Mouse (Mus musculus) retina, postnatal 1 day (tissue): ENCODE measurements around the gene Sart3.

Source experiments
- DNase-seq: peaks from one replicate; pipeline ENCODE4 v3.0.0-alpha.2; 2012

Gene Sart3

DNA sequence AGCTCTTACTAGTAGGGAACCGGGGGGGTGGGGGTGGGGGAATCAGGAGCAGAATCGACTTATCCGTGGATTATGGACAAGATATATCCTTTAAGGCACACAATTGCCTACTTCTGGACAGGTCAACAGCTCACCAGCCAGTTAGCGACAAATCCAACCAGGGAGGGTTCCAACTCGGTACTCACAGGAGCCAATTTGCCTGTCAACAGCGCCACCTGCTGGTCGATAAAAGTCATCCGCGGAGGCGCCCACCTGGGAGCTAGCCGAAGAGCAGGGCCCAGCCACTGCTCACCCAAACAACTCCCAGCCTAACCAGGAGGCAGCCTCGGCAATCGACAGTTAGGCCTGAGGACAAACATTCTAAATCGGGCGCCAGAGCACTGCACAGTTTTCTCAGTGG is 47.9 kb downstream of the Sart3 start, which contains the start of gene 1700069L16Rik:
TSS of gene 1700069L16Rik (minus strand) at position 327 of the 400 bp plus-strand sequence.
- DNase-seq, result peak; percentile 87

GRCm38 (mm10) chr5:113723567-113724237 is 48.6 kb downstream of the Sart3 start:
- DNase-seq, result no peak

DNA sequence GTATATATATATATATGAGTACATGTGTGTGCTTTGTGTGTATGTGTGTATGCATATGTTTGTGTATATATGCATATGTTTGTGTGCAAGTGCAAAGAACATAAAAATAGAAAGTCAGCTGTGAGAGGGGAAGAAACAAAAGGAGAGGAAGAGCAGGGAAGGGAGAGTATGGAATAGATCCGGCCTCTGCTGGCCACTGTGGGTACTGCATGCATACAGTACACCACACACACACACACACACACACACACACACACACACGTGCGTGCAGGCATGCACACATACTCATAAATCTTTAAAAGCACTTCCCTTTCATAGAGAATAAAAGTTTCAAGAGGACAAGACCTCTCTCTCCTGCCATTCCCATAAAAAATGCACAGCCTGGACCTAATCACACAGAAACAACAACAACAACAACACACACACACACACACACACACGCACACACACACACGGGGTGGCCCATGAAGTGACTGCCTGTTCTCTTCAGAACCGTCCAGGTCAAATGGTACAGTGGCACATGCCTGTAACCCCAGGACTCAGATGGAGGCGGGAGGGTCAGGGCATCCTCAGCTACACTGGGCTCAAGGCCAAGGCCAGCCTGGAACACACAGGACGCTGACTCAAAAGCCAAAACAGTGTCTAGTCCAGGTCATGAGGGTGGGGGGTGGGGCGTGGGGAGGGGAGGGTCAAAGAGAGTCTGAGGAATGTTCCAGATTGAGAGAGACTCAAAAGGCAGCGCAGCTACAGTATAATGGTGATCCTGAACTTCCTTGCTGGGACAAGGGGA is 49.9 kb downstream of the Sart3 start:
- no peak for DNase-seq

GRCm38 (mm10) chr5:113719221-113719661 is 53.1 kb downstream of the Sart3 start:
- DNase-seq, result peak; percentile 59

DNA sequence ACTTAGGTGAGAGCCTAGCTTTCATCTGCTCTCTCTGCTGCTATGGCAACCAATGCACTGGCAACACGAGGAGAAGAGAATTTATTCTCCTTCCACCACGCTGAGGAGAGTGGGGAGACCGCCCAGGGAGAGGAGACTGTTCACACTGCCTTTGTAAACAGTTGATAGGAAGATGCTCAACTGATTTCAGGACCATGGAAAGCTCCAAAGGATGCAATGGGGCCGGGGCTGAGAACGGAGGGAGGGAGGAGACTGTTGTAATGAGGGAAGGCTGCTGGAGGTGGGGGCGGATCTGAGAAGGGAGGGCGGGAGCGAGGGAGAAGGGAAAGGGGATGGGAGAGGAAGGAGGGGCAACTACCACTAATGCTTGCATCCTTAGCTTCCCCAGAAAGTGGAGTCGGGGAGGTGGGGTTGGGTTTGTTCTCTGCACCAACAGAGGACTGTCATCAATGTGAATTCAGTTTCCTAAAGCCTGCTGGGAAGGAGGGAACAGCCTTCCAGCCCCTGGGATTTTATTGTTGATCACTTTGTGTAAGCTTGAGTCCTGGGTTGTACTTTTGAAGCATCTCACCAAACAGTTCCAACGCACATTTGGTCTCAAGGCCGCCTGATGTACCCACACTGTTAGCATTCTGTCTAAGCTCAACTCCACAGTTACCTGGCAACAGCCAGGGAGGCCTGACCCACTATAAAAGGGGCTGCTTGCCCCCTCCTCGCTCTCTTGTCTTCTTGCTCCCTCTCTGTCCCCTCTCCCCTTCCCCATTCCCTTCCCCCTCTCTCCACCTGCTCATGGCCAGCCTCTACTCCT is 55.5 kb downstream of the Sart3 start:
- DNase-seq, result peak; percentile 91

DNA sequence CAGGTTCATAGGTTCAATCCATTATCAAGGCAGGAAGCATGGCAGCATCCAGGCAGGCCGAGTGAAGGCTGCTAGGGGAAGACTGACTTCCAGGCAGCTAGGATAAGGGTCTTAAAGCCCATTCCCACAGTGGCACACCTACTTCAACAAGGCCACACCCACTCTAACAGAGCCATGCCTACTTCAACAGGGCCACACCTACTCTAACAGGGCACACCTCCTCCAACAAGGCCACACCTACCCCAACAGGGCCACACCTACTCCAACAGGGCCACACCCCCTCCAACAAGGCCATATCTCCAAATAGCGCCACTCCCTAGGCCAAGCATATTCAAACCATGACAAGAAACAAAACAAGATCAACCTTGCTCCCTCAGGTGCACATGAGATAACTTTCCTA is 59.4 kb downstream of the Sart3 start:
- DNase-seq, result no peak

DNA sequence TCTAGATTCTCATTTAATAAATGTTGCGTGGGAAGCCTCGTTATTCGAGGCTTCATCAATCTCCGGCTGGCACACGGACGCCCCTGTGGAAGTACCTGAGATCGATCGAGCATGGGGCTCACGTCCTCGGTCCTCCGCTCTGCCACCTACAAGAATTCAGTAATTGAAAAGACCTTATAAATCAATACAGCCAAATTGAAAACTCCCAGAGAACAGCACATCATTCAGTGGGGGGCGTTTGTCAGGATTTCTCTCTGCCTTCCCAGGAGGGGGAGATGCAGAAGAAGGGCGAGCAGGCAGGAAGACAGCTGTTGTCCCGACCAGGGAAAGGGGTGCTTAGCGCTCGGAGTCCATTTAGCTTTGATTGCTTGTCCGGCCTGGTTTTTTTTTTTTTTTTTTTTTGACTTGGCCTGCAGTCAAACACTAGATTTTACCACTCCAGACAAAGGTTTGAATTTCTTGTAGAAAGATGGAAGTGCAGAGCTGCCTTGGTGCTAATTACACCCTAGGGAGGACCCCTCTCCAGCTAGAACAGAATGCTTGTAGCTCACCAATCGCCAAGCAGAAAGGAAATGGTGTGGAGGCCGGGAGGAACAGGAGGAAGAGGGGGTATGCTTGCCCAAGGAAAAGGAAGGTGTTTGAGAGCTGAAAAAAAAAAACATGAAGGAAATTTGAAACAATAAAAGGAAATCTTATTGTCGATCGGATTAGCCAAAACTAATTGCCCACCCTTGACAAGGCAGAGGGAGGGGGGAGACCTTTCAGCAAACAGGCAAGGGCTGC is 68.3 kb downstream of the Sart3 start:
- no peak for DNase-seq

GRCm38 (mm10) chr5:113700388-113701023 is 71.8 kb downstream of the Sart3 start:
- DNase-seq, result no peak

DNA sequence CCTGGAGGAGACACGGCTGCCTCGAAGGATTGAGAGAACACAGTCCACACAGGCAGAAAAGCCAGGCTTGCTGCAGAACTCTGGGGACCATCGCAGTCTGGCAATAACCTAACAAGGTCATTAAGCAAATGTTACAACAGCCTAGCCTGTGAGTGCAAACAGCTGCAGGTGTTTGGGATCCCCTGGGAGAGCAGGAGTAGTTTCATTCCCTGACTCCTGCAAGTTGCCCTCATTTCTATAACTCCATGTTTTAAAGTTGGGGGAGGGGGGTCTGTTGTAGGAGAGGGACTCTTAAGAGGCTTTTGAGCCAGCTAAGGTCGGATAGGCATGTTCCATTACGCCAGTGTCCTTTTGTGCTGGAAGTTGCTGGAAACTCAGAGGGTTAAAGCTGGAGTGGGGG is 77.9 kb downstream of the Sart3 start:
- peak; percentile 45 for DNase-seq

DNA sequence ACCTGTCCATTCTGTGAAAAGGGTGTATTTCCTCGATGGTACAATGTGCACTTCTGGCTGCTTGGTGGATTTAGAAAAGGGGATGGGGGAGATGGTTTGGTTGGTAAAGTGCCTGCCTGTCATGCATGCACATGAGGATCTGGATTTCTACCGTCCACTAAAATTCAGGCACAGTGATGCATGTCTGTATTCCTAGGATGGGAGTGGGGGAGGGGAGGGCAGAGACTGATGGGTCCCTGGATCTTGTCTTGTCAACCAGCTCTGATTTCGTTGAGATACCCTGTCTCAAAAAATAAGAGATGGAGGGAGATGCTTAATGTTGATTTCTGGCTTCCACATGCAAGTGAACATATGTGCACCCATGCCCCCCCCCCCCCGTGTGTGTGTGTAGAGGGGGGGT is 78.3 kb downstream of the Sart3 start:
- no peak for DNase-seq

DNA sequence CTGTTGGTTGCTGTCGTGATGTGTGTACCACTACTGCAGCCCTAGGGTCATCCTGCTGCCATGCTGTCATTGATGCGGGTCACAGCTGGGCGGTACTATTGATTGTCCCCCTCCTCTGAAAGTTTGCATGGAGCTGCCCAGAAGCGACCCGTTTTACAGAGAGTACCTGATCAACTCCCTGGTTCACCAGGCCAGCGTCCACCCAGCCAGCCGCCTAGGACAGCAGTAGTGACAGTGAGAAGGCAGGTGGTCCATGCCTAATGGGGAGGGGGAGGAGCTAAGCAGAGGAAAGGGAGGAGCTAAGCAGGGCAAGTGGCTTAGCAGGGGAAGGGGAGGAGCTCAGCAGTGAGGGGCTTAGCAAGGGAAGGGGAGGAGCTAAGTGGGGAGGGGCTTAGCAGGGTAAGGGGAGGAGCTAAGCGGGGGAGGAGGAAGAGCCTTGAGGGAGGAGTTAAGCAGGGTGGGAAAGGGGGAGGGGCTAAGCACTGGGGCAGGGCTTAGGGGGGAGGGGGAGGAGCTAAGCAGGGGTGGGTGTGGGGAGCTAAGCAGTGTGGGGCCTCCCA is 79.0 kb downstream of the Sart3 start:
- DNase-seq, result peak; percentile 29
